Mouse (Mus musculus): ENCODE results near the gene Cfap45. TPM values are rescaled to one million over a fixed set of nuclear protein-coding genes. Genes with fewer than 3 reads are reported as not detected.

Gene Cfap45
- 213 TPM for polyA plus RNA-seq (2014; fragmentation: Illumina TruSeq; extraction: RNeasy Lipid Tissue Mini Kit (QIAGEN cat#74804); ENCODE audit: low read depth, low replicate concordance)

GRCm38 (mm10) chr1:172520576-172521440 lies at the start of gene Cfap45:
Gene Cfap45, plus strand, starts transcription at chr1:172520801.

DNA sequence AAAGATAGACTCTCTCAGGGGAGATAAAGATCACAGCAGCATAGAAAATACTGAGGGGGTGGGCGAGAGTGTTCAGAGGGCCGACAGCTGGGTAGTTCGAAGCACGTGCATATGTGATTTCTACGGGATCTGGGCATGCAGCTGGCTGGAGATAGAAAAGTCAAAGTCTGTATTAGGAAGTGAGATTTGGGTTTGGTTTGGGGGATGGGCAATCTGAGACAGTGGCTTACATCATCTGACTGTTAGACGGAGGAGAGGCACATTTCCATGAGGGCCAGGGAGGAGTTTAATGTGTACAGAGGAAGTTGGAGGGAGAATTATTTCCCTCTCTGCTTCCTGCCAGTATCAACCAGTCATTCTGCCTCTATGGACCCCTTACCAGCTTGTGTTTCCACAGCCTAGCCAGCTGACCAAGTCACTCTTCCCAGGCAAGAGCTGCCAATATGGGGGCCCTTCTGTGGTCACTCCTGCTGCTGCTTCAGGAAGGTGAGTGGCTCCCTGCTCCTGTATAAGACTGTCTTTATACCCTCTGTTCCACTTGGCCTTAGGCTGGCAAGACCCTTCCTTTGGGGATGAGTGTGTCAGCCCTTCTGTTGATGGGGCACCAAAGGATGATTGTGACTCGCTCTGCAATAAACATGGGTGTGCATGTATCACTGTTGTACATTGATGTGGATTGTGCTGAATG lies 45.4 kb upstream of the Cfap45 start, which contains the start of gene Slamf9:
Gene Slamf9 (plus strand): TSS at position 305 of the 688 bp plus-strand sequence.

DNA sequence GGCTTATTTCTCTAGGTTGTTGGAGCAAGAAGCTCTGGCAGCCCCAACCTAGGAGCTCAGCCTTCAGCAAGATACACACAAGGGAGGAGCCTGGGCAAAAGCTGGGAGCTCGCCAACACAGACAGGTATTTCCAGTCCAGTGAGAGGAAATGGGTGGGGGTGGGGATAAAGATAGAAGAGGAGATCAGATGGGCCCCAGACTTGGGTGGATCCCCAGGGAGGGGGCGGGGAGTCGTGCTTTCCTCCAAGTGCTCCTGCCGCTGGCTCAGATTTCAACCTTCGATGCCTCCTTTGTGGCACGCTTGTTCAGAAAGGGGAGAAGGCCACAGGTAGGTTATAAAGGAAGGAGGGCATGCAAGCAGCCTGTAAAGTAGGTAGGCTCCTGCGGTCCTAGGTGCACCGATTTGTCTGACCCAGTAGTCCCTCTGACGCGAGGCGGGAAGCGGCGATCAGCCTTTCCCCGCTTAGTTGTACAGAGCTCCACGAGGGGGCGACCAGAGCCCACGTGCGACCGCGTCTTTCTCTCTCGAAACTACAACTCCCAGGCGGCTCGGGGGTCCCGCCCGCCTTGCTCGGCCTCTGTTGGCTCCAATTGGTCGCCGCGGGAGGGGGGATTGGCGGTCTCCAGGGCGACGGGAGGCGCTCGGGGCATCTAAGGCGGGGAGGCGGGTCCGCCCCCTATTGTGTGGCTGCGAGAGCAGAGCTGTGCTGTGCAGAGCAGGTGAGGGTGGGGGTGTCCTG lies 38.9 kb upstream of the Cfap45 start, which contains the start of gene Igsf9:
Gene Igsf9 (plus strand): TSS at position 249 of the 741 bp plus-strand sequence.

GRCm38 (mm10) chr1:172499765-172500441 lies 20.7 kb upstream of the Cfap45 start, which contains the start of gene Tagln2:
Gene Tagln2, plus strand, starts transcription at chr1:172500047.

DNA sequence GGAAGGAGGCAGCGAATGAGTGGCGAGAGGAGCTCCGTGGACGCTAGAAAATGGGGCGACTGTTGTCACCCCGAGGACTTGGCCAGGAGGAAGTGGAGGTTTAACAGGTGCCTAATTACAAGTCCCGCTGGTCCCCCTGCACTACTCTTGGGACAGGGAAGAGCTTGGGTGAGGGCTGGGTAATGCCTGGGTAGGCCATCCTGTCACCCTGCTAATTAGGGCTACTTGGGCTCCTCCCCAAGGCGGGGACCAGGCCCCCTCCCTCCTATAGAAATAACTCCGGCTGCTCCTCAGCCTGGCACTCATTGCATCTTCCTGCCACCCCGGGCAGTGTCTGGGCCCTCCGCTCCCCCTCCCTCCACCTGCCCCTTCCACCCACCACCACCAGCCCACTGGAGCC lies 35.0 kb downstream of the Cfap45 start, which contains the start of gene Vsig8:
Gene Vsig8 (plus strand): TSS at position 301 of the 400 bp plus-strand sequence.

GRCm38 (mm10) chr1:172590385-172590784 lies 69.8 kb downstream of the Cfap45 start, which contains the start of gene Slamf8:
Gene Slamf8, minus strand, starts transcription at chr1:172590568.

Other genes starting within 250 kb of the Cfap45 start
- gene Atp1a2, start 222.7 kb upstream of the Cfap45 start, polyA plus RNA-seq (2014; fragmentation: Illumina TruSeq; extraction: RNeasy Lipid Tissue Mini Kit (QIAGEN cat#74804); ENCODE audit: low read depth, low replicate concordance): 9.5 TPM
- gene Kcnj9, start 191.5 kb upstream of the Cfap45 start, polyA plus RNA-seq (2014; fragmentation: Illumina TruSeq; extraction: RNeasy Lipid Tissue Mini Kit (QIAGEN cat#74804); ENCODE audit: low read depth, low replicate concordance): 8.4 TPM
- gene Kcnj10, start 179.6 kb upstream of the Cfap45 start, polyA plus RNA-seq (2014; fragmentation: Illumina TruSeq; extraction: RNeasy Lipid Tissue Mini Kit (QIAGEN cat#74804); ENCODE audit: low read depth, low replicate concordance): 0.10 TPM
- gene Pigm, start 144.3 kb upstream of the Cfap45 start, polyA plus RNA-seq (2014; fragmentation: Illumina TruSeq; extraction: RNeasy Lipid Tissue Mini Kit (QIAGEN cat#74804); ENCODE audit: low read depth, low replicate concordance): 6.7 TPM
- gene Slamf9, start 45.4 kb upstream of the Cfap45 start, polyA plus RNA-seq (2014; fragmentation: Illumina TruSeq; extraction: RNeasy Lipid Tissue Mini Kit (QIAGEN cat#74804); ENCODE audit: low read depth, low replicate concordance): 5.3 TPM
- gene Igsf9, start 39.0 kb upstream of the Cfap45 start, polyA plus RNA-seq (2014; fragmentation: Illumina TruSeq; extraction: RNeasy Lipid Tissue Mini Kit (QIAGEN cat#74804); ENCODE audit: low read depth, low replicate concordance): 1.2 TPM
- 1.6 TPM for gene Tagln2, start 20.8 kb upstream of the Cfap45 start, polyA plus RNA-seq (2014; fragmentation: Illumina TruSeq; extraction: RNeasy Lipid Tissue Mini Kit (QIAGEN cat#74804); ENCODE audit: low read depth, low replicate concordance)
- 0.11 TPM for gene Vsig8, start 35.1 kb downstream of the Cfap45 start, polyA plus RNA-seq (2014; fragmentation: Illumina TruSeq; extraction: RNeasy Lipid Tissue Mini Kit (QIAGEN cat#74804); ENCODE audit: low read depth, low replicate concordance)
- gene Slamf8, start 69.8 kb downstream of the Cfap45 start, polyA plus RNA-seq (2014; fragmentation: Illumina TruSeq; extraction: RNeasy Lipid Tissue Mini Kit (QIAGEN cat#74804); ENCODE audit: low read depth, low replicate concordance): not detected
- gene Fcrl6, start 81.8 kb downstream of the Cfap45 start, polyA plus RNA-seq (2014; fragmentation: Illumina TruSeq; extraction: RNeasy Lipid Tissue Mini Kit (QIAGEN cat#74804); ENCODE audit: low read depth, low replicate concordance): not detected
- gene Dusp23, start 112.2 kb downstream of the Cfap45 start, polyA plus RNA-seq (2014; fragmentation: Illumina TruSeq; extraction: RNeasy Lipid Tissue Mini Kit (QIAGEN cat#74804); ENCODE audit: low read depth, low replicate concordance): 1.2 TPM
- gene Crp, start 177.3 kb downstream of the Cfap45 start, polyA plus RNA-seq (2014; fragmentation: Illumina TruSeq; extraction: RNeasy Lipid Tissue Mini Kit (QIAGEN cat#74804); ENCODE audit: low read depth, low replicate concordance): 1.0 TPM

All from testis, adult 10 weeks (tissue).